Mouse (Mus musculus) adrenal gland, adult 2 months (tissue): ENCODE data around the gene Erc2. TPM values are rescaled to one million over a fixed set of nuclear protein-coding genes. Genes with fewer than 3 reads are reported as not detected.

Experiments
- DNase-seq: peaks from one replicate; pipeline ENCODE4 v3.0.0; 2021
- polyA plus RNA-seq: library from polyadenylated mRNA; depleted of rRNA; stranded (reverse); fragments of >200 nt; gene quantifications from 2 replicates; pipeline ENCODE4 v1.2.3, GENCODE M21; 2012
- total RNA-seq, 2 experiments: library from RNA; stranded (reverse); gene quantifications; 2 replicates each; pipeline ENCODE4 v1.2.3; 2021

Gene Erc2
- total and polyA plus RNA-seq, 3 experiments, result 1.7 to 9.6 (median 7.1) TPM

DNA sequence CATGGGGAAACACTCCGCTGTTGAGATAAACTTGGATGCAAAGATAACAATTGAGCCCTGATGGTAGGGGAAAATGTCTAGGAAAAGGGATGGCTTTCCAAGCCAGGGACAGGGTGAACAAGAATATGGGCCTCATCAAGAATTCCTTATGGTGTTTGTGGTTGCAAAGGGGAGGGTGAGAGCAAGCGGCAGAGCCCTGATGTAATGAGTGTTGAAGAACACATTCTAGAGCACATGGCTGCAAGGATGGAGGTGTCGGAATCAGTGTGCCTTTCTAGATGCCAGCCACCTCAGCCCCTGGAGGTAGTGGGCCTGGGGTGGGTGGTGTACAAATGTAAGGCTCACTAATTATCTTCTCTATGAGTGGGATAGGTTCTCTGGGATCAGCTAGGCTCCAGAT, 313.5 kb downstream of the Erc2 start:
- DNase-seq, result no peak

- DNase-seq, result no peak
These were observed 315.7 kb downstream of the Erc2 start for GRCm38 (mm10) chr14:27937922-27938321.

GRCm38 (mm10) chr14:27945276-27945675, 323.0 kb downstream of the Erc2 start:
- no peak for DNase-seq

GRCm38 (mm10) chr14:27946211-27946610, 324.0 kb downstream of the Erc2 start:
- no peak for DNase-seq

GRCm38 (mm10) chr14:27948391-27948790, 326.2 kb downstream of the Erc2 start:
- peak; percentile 27 for DNase-seq

GRCm38 (mm10) chr14:27953814-27954213, 331.6 kb downstream of the Erc2 start:
- no peak for DNase-seq

DNA sequence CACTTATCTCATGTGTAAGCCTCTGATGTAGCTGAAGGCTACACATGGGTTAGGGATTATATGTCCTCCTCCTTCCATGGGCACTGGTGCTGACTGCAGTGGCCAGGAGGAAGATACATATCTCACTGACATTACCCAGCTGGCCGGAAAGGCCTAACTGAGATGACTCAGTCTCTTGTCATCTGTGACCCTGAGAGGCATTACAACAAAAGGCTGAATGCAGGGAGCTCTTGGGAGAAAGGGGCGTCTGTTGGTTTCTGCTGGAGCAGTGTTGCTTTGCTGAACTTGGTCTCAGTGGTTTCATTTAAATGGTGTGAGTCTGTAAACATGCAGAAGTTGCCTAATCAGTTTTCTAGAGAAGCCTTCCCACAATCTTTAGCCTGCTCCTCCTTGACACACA, 334.6 kb downstream of the Erc2 start:
- DNase-seq, result peak; percentile 80

DNA sequence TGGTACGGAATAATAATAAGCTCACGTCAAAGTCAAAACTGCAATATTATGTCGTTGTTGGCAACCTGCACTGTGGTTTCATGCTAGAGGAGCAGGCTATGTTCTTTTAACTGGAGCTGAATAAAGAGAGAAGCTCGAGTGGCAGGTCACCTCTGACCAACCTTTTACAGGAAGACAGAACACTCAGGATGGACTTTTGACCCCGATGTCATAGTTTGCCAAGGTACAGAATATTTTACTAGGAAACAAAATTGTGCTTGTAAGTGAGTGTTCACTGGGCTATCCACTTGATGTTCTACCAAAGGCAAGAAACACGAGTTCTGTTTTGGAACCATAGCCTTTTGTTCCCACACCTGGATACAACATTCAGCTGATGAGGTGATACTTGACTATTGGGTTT, 351.5 kb downstream of the Erc2 start:
- no peak for DNase-seq

DNA sequence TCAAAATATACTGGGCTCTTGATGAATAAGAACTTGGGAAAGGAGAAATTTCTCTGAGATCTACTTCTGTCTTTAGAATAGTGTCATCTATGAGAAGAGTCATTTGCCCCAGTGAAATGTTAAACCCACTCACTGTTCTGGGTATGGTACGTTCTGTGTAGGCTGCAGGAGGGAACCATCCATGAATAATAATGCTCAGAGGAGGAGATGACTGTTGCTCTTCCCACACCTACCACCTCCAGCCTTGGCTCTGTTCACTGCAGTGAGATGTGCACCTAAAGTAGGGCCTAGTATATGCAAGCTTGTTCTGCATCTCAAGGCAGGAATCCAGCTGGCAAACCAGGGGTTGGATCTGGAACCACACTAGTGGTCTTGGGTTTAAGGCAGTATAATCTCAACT, 353.4 kb downstream of the Erc2 start:
- no peak for DNase-seq

- DNase-seq, result no peak
These were observed 362.5 kb downstream of the Erc2 start for GRCm38 (mm10) chr14:27984758-27985157.

- no peak for DNase-seq
These were observed 363.0 kb downstream of the Erc2 start for GRCm38 (mm10) chr14:27985201-27985600.

DNA sequence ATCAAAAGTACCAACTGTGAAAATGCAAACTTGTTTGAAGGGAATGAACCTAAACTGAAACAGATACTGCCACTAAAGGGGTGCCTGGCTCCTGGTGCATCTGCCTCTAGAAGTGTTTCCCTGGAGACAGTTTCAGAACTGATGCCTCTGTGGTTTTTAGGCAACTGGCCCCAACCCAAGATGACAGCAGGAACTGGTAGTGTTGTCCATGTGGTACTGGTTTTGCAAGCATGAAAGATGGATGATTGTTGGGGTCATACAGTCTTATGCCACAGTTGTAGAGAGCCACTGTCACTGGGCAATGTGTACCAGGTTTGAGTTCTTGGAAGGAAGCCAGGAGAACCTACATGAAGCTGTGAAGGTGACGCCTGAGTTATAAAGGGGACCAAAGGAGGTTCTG, 365.2 kb downstream of the Erc2 start:
- DNase-seq, result no peak

DNA sequence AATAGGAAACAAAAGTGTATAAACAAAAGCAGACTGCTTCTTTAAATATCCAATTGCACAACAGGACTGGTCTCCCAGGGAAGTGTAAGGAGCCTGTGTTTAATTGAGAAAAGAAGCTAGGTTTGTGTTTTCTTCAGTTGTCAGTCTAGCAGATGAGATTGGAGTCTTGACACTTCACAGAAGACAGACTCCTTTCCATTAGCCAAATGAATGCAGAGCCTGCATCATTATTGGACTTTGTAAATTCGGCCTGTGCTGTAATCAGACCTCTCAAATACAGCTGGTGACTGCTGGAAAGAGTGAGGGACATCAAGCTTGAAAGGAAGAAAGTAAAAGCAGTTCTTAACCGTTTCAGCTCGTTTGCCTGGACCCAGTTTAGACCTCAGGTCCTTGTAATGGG, 376.3 kb downstream of the Erc2 start:
- no peak for DNase-seq

GRCm38 (mm10) chr14:28004023-28004422, 381.8 kb downstream of the Erc2 start:
- peak; percentile 2 for DNase-seq

GRCm38 (mm10) chr14:28010536-28011280, 388.5 kb downstream of the Erc2 start:
- no peak for DNase-seq

DNA sequence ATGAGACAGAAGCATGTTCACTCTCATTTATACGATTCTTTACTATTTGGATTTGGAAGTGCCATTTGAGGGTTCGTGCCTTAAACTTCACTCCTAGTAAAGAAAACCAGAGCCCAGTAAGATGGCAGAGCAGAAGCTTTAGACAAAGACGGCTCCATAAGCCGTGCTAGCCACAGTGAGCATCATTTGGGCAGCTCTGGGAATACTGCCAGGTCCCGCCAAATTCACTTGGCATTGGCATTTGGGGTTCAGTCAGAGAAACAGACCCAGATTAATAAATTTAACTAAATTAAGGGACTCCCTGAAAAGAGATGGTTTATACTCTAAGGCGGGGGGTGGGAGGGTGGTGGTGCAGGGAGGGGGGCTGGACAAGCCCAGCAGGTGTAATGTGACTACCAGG, 401.0 kb downstream of the Erc2 start:
- DNase-seq, result no peak

- peak; percentile 34 for DNase-seq
These were observed 408.6 kb downstream of the Erc2 start for GRCm38 (mm10) chr14:28030870-28031269.

DNA sequence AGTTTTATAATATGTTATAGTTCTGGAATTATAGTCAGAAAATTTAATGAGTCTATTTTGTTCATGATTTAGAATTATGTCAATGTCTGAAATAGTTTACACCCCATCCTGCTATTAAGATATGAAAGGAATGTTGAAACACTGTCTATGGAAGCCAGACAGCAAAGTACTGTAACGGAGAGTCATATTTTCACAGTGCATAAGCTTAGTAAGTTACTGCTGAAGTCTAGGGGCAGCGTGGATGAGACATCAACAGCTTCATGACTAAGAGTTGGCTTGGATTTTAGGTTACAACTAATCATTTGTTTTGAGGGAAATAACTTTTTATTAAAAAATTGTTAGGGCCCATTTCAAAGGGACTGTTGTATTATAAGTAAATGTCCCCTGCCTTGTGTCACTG, 412.8 kb downstream of the Erc2 start:
- DNase-seq, result no peak

GRCm38 (mm10) chr14:28043095-28043494, 420.9 kb downstream of the Erc2 start:
- DNase-seq, result no peak

DNA sequence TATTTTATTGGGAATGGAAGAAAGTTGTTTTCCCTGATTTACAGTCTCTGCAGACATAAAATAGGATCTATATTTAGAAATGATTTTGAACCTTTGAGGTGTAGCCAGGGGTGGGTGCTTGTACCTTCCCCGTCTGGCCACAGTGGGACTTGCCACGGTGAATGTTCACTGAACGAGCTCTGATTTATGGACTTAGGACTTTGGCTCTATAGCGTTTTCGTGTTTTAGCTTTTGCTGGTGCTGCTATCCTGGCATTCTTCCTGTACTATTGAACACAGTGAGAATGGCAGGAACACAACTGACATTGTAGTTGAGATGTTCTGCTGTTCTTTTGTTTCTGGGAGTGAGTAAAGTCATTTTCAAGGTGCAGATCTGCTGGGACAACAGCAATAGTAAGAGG, 429.4 kb downstream of the Erc2 start:
- DNase-seq, result no peak

DNA sequence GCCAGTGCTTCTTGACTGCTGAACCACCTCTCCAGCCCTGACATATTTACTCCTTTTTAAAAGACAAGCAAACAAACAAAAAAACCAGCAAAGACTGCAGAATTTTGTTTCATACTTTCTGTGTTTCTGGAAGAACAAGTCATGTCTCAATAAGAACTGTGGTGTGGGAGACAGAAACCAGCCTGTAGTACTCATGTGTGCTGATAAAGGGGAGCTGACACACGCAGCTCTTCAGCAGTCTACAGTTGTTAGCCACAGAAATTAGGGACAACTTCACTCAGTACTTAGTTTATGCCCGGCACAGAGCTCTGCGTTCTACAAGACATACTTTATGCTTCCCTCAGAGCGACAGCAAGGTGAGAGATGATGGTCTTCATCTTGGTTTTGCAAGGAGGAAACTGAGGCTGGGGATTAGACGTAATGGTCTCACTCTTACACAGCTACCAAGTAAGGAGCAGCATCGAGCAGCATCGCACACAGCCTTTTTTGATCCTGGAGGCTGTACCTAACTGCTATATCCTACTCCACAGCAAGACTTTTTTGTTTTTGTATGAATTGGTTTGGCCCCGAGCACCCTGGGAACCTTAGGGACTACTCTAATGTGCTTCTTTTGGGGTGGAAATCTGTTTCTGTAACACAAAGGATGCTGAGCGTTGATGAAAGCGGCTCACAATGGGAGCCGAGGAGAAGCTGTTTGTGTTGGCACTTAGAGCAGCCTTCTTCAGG, 435.1 kb downstream of the Erc2 start:
- DNase-seq, result no peak

DNA sequence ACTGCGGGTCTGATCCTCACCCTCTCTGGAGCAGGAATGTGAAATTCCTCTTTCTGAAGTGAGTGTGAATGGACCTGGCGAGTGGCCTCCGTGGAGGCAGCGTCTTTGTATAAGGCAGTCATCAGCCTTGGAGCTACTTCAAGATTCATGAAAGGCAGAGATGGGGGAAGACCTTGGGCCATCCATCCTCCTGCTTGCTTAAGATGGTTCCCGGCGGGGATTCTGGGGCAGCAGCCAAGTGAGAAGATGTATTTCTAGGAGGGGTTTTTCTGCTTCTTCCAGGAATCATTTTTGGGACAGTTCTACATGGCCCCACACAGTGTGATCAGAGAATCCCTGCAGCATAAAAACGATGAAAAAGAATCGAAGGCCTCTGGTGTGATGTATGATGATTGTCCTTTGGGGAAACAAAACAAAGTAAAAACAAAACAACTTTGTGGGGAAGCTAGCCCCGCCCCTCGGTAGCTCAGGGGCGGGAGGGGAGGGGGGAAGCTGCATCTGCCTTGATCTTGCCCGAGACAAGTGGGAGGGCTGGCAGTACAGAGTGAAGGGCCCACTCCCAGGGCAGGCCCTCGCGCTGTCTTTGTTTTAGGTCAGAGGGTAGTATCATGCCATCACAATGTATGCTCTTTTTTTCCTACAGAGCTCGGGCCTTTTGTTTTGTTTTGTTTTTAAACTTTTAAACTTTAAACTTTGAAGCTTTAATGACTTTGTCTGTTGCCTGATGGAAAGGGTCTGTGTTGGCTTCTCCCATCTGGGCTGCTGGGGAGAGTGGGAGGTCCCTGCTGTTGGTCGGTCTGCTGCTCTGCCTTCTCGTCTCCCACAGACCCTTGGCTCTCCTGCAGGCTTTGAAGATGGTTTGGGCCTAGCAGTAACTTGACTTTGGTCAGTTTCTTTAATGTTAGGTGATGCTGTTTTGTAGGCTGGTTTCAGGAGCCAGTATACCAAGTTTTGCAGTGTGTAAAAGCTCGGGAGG, 435.9 kb downstream of the Erc2 start:
- peak; percentile 9 for DNase-seq

- no peak for DNase-seq
These were observed 438.7 kb downstream of the Erc2 start for GRCm38 (mm10) chr14:28060891-28061290.
